Mouse (Mus musculus) liver, adult 10 weeks (tissue): Measurements from ENCODE around the gene Smdt1. TPM values are rescaled to one million over a fixed set of nuclear protein-coding genes. Genes with fewer than 3 reads are reported as not detected.

Source experiments
- polyA plus RNA-seq: library from polyadenylated mRNA; stranded (reverse); fragments of 350-450 nt; fragmentation: Illumina TruSeq; extraction: RNeasy Lipid Tissue Mini Kit (QIAGEN cat#74804); gene quantifications from one replicate; pipeline ENCODE4 v1.2.3, GENCODE M21; 2014; ENCODE audit warnings: low read depth, low replicate concordance

The Smdt1 gene
- 34.1 TPM for polyA plus RNA-seq

DNA sequence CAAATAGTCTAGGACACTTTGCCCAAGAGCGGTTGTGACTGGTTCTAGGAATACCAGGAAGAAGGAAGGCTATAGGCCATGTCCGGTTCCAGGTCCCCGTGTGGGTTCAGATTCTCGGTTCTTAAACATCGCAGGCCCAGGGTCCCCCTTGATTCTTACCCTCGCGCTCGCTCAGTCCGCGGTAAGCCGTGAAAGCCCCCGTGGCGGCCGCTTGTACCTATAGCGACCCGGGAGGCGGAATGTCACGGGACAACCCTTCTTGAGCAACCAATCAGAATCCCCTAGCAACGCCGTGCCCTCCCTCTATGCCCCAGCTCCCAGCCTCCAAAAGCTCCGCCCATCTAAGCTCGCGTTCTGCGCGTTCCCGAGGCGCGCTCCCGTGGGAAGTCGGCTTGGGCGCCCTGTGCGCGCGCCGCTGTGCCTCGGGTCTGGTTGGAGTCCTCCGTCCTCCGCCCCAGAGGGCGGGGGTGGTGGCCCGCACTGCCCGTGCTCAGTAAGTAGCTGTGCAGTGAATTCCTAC is at the start of gene Smdt1, which contains the start of the genes Naga and Pheta2:
TSS of gene Smdt1 (plus strand) at position 367 of the 520 bp plus-strand sequence.
TSS of gene Naga (minus strand) at position 333 of the 520 bp plus-strand sequence.
TSS of gene Pheta2 (plus strand) at position 350 of the 520 bp plus-strand sequence.

DNA sequence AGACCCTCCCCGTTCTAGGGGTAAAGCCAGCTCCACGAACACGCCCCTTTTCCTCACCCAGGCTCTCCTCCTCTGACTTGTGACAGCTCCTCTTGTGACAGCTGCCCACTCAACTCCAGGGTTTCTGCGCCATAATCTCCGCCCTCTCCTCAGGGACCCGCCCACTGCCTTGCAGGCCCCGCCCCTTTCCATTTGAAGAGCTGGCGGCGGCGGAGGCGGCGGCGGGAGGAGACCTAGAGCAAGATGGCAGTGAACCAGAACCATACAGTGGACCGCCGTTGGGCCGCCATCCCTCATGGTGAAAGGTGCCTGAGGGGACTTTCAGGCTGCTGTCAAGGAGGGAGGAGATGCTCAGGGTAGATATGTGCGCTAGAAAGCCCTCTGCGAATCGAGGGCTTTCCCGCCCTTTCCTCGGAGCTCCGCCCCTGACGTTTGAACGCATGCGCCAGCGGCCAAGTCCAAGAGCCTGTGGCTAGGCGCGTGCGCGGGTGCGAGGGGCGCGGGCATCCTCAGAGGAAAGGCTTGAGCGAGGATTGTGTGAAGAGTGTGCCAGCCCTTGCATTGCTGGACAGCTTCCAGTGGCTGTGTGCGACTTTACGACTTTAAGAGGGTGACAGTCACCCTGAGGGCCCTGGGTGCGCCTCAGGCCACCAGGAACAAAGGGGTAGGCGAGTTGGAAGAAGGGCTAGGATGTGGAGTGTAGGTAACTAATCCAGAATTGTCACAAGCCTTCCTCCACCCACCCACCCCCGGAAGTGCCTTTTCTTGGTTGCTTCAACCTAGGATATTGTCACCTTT is 39.8 kb upstream of the Smdt1 start, which contains the start of gene Wbp2nl:
TSS of gene Wbp2nl (plus strand) at position 191 of the 798 bp plus-strand sequence.

DNA sequence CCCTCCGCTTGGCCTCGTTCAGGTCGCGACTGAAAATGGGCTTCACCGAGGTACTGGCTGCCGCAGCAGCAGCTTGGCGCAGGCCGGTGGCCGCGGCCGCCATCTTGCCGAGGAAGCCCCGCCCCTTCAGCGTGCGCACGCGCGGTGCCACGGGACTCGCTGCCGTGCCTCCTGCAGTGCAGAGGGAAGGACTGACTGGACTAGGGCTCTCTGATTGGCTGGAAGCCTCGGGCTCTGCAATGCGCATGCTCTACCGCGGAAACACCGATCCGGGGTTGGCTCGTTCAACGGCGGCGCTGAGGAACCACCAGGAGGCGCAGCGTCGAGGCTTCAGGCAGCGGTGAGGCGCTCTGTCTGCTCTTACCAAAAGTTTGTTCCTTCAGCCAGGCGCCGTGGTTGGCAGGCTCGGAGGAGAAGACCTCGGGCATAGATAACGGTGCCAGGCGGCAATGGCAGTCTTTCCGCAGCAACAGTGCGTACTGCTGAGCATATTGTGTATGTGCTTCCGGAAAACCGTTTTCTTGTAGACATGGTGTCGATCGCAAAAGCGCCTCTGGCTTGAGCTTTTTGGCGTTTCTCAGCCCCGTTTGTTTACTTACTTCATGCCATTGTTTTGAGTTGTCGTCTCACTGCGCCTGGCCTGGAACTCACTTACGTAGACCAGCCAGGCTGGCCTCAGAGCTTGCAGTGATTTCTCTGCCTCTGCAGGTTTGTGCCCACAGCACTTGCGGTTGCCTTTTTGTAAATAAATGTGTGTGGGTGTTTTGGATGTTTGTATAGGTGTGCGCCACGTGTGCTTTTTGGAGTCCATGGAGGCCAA is 15.6 kb downstream of the Smdt1 start, which contains the start of gene Ndufa6:
TSS of gene Ndufa6 (minus strand) at position 197 of the 820 bp plus-strand sequence.

DNA sequence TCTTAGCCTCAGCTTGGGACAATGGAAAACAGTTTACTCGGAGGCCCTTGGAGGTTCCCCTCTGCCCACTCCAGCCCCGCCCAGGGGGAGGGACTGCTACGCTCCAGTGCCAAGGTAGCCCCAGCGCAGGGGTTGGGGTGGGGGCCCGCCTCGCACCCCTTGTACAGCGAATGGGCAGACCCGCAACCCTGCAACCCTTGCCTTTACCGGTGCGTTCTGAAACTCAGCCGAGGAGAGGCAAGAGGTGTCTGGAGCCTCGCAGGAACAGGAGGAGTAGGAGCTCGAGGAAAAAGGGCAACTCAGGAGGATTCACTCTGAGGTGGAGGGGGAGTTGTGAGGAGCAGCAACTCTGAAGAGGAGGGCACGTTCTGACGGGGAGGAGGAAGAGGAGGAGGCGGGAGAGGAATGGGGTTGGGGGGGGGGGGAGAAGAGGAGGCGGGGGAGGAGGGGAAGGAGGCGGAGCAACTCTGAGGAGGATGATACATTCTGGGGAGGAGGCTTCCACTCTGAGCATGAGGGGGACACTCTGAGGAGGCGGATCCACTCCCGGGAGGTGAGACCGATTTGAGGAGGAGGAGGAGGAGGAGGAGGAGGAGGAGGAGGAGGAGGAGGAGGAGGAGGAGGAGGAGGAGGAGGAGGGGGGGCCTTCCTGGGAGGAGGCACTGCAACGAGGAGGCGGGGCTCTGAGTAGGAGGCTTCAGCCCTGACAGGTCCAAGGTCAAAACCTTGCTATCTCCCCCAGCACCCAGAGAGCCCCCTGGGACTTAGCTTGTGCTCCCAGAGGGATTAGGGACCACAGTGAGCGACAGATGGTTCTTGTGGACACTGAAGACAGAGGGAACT is 41.3 kb downstream of the Smdt1 start, which contains the start of gene Cyp2d22:
TSS of gene Cyp2d22 (minus strand) at position 390 of the 843 bp plus-strand sequence.

DNA sequence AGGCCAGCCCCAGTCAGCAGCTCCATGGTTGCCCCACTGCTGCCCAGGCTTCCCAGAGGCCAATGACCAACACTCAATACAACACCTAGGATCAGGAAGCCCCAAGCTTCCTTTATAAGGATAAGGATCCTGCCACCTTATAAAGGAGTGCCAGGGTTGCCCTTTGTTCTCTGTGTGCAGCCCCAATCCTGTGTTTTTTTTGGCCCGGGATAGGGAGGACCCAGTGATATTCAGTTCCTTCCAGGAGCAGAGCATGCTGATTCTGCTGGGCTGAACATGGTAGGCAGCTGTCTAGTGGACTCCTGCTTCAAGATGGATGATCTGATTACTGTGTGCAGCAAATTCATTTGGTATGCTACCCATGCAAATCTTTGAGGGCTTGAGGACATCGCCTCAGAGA is 55.2 kb downstream of the Smdt1 start, which contains the start of gene Cyp2d11:
TSS of gene Cyp2d11 (minus strand) at position 101 of the 400 bp plus-strand sequence.

Other genes with a start within 250 kb of the Smdt1 start
- gene Ccdc134, start 211.0 kb upstream of the Smdt1 start, polyA plus RNA-seq, result 1.1 TPM
- 7.5 TPM for gene Srebf2, start 191.8 kb upstream of the Smdt1 start, polyA plus RNA-seq
- gene Shisa8, start 126.1 kb upstream of the Smdt1 start, polyA plus RNA-seq, result not detected
- gene Tnfrsf13c, start 114.6 kb upstream of the Smdt1 start, polyA plus RNA-seq, result not detected
- 2.0 TPM for gene Cenpm, start 94.2 kb upstream of the Smdt1 start, polyA plus RNA-seq
- not detected for gene 1500009C09Rik, start 86.6 kb upstream of the Smdt1 start, polyA plus RNA-seq
- gene Sept3, start 64.1 kb upstream of the Smdt1 start, polyA plus RNA-seq, result not detected
- not detected for gene Wbp2nl, start 40.0 kb upstream of the Smdt1 start, polyA plus RNA-seq
- 10.4 TPM for gene Naga, start within 50 bp of the Smdt1 start, polyA plus RNA-seq
- gene Pheta2, start within 50 bp of the Smdt1 start, polyA plus RNA-seq, result 0.26 TPM
- 404 TPM for gene Ndufa6, start 15.4 kb downstream of the Smdt1 start, polyA plus RNA-seq
- 73.7 TPM for gene Cyp2d22, start 41.3 kb downstream of the Smdt1 start, polyA plus RNA-seq
- gene Cyp2d11, start 55.1 kb downstream of the Smdt1 start, polyA plus RNA-seq, result not detected
- 174 TPM for gene Cyp2d10, start 68.2 kb downstream of the Smdt1 start, polyA plus RNA-seq
- gene Cyp2d9, start 94.5 kb downstream of the Smdt1 start, polyA plus RNA-seq, result 18.5 TPM
- not detected for gene Cyp2d12, start 216.1 kb downstream of the Smdt1 start, polyA plus RNA-seq